Mouse (Mus musculus): ENCODE results near the gene Fmnl2.

DNA sequence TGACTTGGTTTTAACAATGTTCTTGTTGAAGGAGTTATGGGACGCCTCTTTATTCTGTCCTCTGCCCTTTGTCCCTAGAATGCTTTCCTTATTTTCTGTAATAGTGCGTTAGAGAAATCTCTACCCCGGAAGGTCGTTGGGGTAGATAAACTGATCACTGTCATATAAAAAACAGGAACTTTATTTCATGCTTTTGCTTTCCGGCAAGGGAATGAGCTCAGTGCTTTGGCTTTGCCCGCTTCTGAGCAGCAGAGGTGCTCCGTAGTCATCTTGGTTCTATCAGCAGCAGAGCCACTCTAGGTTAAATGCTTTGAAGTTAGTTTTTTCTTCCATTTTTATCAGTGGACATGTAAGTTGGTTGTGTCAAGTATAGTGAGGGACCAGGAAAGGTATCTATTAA, 135.6 kb downstream of the Fmnl2 start:
- no peak for TF ChIP-seq UBTF (IDR thresholded peaks at IDR 0.05; ENCODE audit: low read depth, low read length)
- TF ChIP-seq CTCF (conservative IDR thresholded peaks at IDR 0.05 in 1 of 2, IDR thresholded peaks at IDR 0.05 in 1 of 2; ENCODE audit: low read depth in 2 of 2, low read length in 2 of 2): no peak
- no peak for TF ChIP-seq SIN3A (IDR thresholded peaks at IDR 0.05; ENCODE audit: low read length)
- no peak for TF ChIP-seq ZC3H11A (IDR thresholded peaks at IDR 0.05; ENCODE audit: low read depth, low read length)
- TF ChIP-seq POLR2A (IDR thresholded peaks at IDR 0.05; ENCODE audit: low read depth, low read length): no peak
- no peak for TF ChIP-seq USF1 (IDR thresholded peaks at IDR 0.05; ENCODE audit: low read depth, low read length)

Data from CH12.LX (cell line).